Mouse (Mus musculus): ENCODE results near the gene Epb42.

- TF ChIP-seq CTCF (IDR thresholded peaks at IDR 0.05; ENCODE audit: control insufficient read depth, insufficient read depth, low read length), result no peak
- TF ChIP-seq POLR2A (IDR thresholded peaks at IDR 0.05; ENCODE audit: borderline replicate concordance, control insufficient read depth, low read depth, low read length), result no peak
Measured at GRCm38 (mm10) chr2:120970045-120970539, 66.8 kb downstream of the Epb42 start.
